In the genomic region with DNA sequence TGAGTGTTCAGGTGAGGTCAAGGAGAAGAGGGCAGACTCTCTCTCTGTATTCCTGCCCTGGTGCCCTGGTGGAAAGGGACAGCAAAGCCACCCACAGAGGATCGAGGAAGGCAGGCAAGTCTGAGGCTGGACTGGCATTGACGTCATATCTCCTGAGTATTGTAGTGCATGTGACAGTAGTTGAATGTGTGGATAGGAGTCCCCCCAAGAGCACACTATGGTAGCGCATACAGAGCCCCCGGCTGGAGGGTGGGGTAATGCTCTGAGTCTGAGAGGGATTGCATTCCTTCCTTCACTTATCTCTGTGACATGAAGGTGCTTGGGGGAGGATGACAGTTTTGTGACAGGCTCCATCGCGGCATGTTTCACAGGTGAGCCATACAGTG, we compare ENCODE assay signal across 22 mouse cellular contexts. TPM values are rescaled to one million over a fixed set of nuclear protein-coding genes. Genes with fewer than 3 reads are reported as not detected.
A peak's percentile ranks its signal among the peaks of the same experiment; 100 is the strongest.
DNase-seq lines count a peak whose midpoint lies in the region; ATAC-seq lines count a peak whose summit lies in the region.
"Had no signal": no experiment of that assay in that cellular context is flagged by ENCODE, and none has a peak within 500 bp of the region (broad histone marks: within the 10 kb centered on the region; RNA-seq: fewer than 3 reads in every experiment).

No protein-coding gene starts in this region.

- H3K36me3 ChIP-seq in embryonic facial prominence, embryonic 11.5 days (replicated peaks; ENCODE audit: control insufficient read depth, insufficient read depth, low read depth, low read length): no peaks in the 10 kb centered on the region
- H3K36me3 ChIP-seq in embryonic facial prominence, embryonic 10.5 days (replicated peaks): no peaks in the 10 kb centered on the region
- no peaks in the 10 kb centered on the region for H3K36me3 ChIP-seq in heart, embryonic 15.5 days
- no peaks in the 10 kb centered on the region for H3K36me3 ChIP-seq in lung, embryonic 16.5 days (ENCODE audit: control insufficient read depth, insufficient read depth, low read length)
- H3K36me3 ChIP-seq in stomach, embryonic 16.5 days (ENCODE audit: control insufficient read depth, insufficient read depth, low read length): no peaks in the 10 kb centered on the region
- H3K36me3 ChIP-seq: embryonic facial prominence, embryonic 12.5 days; midbrain, embryonic 10.5 days had no signal

- intact Hi-C loops in heart, postnatal 25 days (cut with DNase I): no loop called here

- H3K4me1 ChIP-seq in embryonic facial prominence, embryonic 11.5 days (ENCODE audit: control insufficient read depth, insufficient read depth, low read length): no peaks in the 10 kb centered on the region
- peaks cover 14% of the 10 kb centered on the region for H3K4me1 ChIP-seq in embryonic facial prominence, embryonic 10.5 days
- peaks cover 3% of the 10 kb centered on the region; the same call in 1 of the 2 replicates for H3K4me1 ChIP-seq in heart, embryonic 15.5 days (replicated peaks)
- no peaks in the 10 kb centered on the region; the same call in 1 of the 2 replicates for H3K4me1 ChIP-seq in lung, embryonic 16.5 days (replicated peaks; ENCODE audit: control insufficient read depth, insufficient read depth, low read length)
- H3K4me1 ChIP-seq in stomach, embryonic 16.5 days (ENCODE audit: control insufficient read depth, insufficient read depth, low read length): no peaks in the 10 kb centered on the region
- H3K4me1 ChIP-seq: embryonic facial prominence, embryonic 12.5 days; forebrain, embryonic 13.5 days had no signal

- ATAC-seq in embryonic facial prominence, embryonic 11.5 days (replicated peaks; ENCODE audit: insufficient number of reproducible peaks, low FRiP score, low TSS enrichment, low read depth): 0 out of 2 replicates have a peak, but pooled peaks have one; percentile 34
- 0 out of 2 replicates have a peak, but pooled peaks have one; percentile 39 for ATAC-seq in heart, embryonic 15.5 days (replicated peaks; ENCODE audit: insufficient number of reproducible peaks, insufficient read depth, low FRiP score, low read depth)
- ATAC-seq in lung, embryonic 16.5 days (ENCODE audit: low read depth): peak; percentile 26; the same call in 1 of the 2 replicates
- peak; percentile 37; the same call in 1 of the 2 replicates for ATAC-seq in stomach, embryonic 16.5 days (ENCODE audit: insufficient read depth, low FRiP score)
- ATAC-seq: activated CD4-positive, CD25-positive, alpha-beta regulatory T cell, adult 4 months; forebrain, embryonic 13.5 days; Patski had no signal

- no peaks in the 10 kb centered on the region for H3K9me3 ChIP-seq in embryonic facial prominence, embryonic 11.5 days (replicated peaks; ENCODE audit: control insufficient read depth, low read length)
- no peaks in the 10 kb centered on the region for H3K9me3 ChIP-seq in embryonic facial prominence, embryonic 10.5 days
- H3K9me3 ChIP-seq in heart, embryonic 15.5 days (replicated peaks): no peaks in the 10 kb centered on the region
- H3K9me3 ChIP-seq in lung, embryonic 16.5 days (ENCODE audit: control insufficient read depth, low read length): no peaks in the 10 kb centered on the region
- H3K9me3 ChIP-seq in stomach, embryonic 16.5 days (replicated peaks; ENCODE audit: control insufficient read depth, low read length): no peaks in the 10 kb centered on the region
- H3K9me3 ChIP-seq: embryonic facial prominence, embryonic 12.5 days; forebrain, embryonic 13.5 days; midbrain, embryonic 10.5 days had no signal

- no peak overlapping the region for H3K27ac ChIP-seq in embryonic facial prominence, embryonic 11.5 days (replicated peaks; ENCODE audit: low read depth, low read length)
- H3K27ac ChIP-seq in embryonic facial prominence, embryonic 10.5 days (replicated peaks): no peak overlapping the region
- no peak overlapping the region for H3K27ac ChIP-seq in heart, embryonic 15.5 days
- H3K27ac ChIP-seq in lung, embryonic 16.5 days (ENCODE audit: low read length): no peak overlapping the region
- no peak overlapping the region for H3K27ac ChIP-seq in stomach, embryonic 16.5 days (ENCODE audit: low read length)
- H3K27ac ChIP-seq: embryonic facial prominence, embryonic 12.5 days; forebrain, embryonic 13.5 days; hindbrain, embryonic 14.5 days; liver, embryonic 14.5 days; macrophage; midbrain, embryonic 10.5 days had no signal

- H3K4me3 ChIP-seq in embryonic facial prominence, embryonic 11.5 days (ENCODE audit: low read depth, low read length): no peak overlapping the region
- H3K4me3 ChIP-seq in embryonic facial prominence, embryonic 10.5 days: no peak overlapping the region
- H3K4me3 ChIP-seq in heart, embryonic 15.5 days: no peak overlapping the region
- H3K4me3 ChIP-seq in lung, embryonic 16.5 days (ENCODE audit: low read length): no peak overlapping the region
- H3K4me3 ChIP-seq in stomach, embryonic 16.5 days (replicated peaks; ENCODE audit: low read length): no peak overlapping the region
- H3K4me3 ChIP-seq: embryonic facial prominence, embryonic 12.5 days; erythroblast, embryonic 14.5 days; forebrain, embryonic 13.5 days; midbrain, embryonic 10.5 days had no signal

- WGBS in embryonic facial prominence, embryonic 11.5 days: 37% methylated on average over 6 of the region's 6 CpGs
- WGBS in embryonic facial prominence, embryonic 10.5 days: 41% methylated on average over 6 of the region's 6 CpGs
- 23% methylated on average over 6 of the region's 6 CpGs for WGBS in heart, embryonic 15.5 days
- 24% methylated on average over 6 of the region's 6 CpGs for WGBS in lung, embryonic 16.5 days
- 27% methylated on average over 6 of the region's 6 CpGs for WGBS in stomach, embryonic 16.5 days

- H3K27me3 ChIP-seq in embryonic facial prominence, embryonic 11.5 days (ENCODE audit: control insufficient read depth, insufficient read depth, low read length): no peaks in the 10 kb centered on the region
- H3K27me3 ChIP-seq in embryonic facial prominence, embryonic 10.5 days (replicated peaks; ENCODE audit: low read depth, poor library complexity, severe bottlenecking): no peaks in the 10 kb centered on the region
- H3K27me3 ChIP-seq in heart, embryonic 15.5 days: no peaks in the 10 kb centered on the region
- no peaks in the 10 kb centered on the region for H3K27me3 ChIP-seq in lung, embryonic 16.5 days (ENCODE audit: control insufficient read depth, insufficient read depth, low read depth, low read length)
- H3K27me3 ChIP-seq in stomach, embryonic 16.5 days (ENCODE audit: control insufficient read depth, insufficient read depth, low read length): no peaks in the 10 kb centered on the region
- H3K27me3 ChIP-seq: embryonic facial prominence, embryonic 12.5 days; forebrain, embryonic 13.5 days; Patski had no signal

- no peak for DNase-seq in embryonic facial prominence, embryonic 11.5 days (ENCODE audit: low spot score)
- DNase-seq in embryonic facial prominence, embryonic 10.5 days (ENCODE audit: low spot score): no peak
- no peak for DNase-seq in heart, postnatal 25 days (ENCODE audit: low spot score)
- no peak for DNase-seq in lung, postnatal 36 days
- DNase-seq in ovary, postnatal 14 days (ENCODE audit: low spot score): no peak
- DNase-seq: adrenal gland, postnatal 10 days; cerebellum, adult 9-10 months; kidney, adult 8-10 months; kidney, postnatal 25 days; right cerebral cortex, postnatal 25 days had no signal

- no peak overlapping the region for H3K9ac ChIP-seq in embryonic facial prominence, embryonic 11.5 days (replicated peaks; ENCODE audit: low read length)
- no peak overlapping the region for H3K9ac ChIP-seq in heart, embryonic 15.5 days
- no peak overlapping the region for H3K9ac ChIP-seq in lung, embryonic 16.5 days (ENCODE audit: low read length)
- H3K9ac ChIP-seq in stomach, embryonic 16.5 days (ENCODE audit: low read length): no peak overlapping the region
- H3K9ac ChIP-seq: embryonic facial prominence, embryonic 12.5 days; forebrain, embryonic 13.5 days; hindbrain, embryonic 14.5 days; liver, embryonic 14.5 days had no signal

- no peak overlapping the region for H3K4me2 ChIP-seq in embryonic facial prominence, embryonic 11.5 days (ENCODE audit: low read depth, low read length)
- H3K4me2 ChIP-seq in heart, embryonic 15.5 days: no peak overlapping the region
- no peak overlapping the region for H3K4me2 ChIP-seq in lung, embryonic 16.5 days (ENCODE audit: low read depth, low read length)
- H3K4me2 ChIP-seq in stomach, embryonic 16.5 days (ENCODE audit: low read depth, low read length): no peak overlapping the region
- H3K4me2 ChIP-seq: embryonic facial prominence, embryonic 12.5 days; forebrain, embryonic 13.5 days; hindbrain, embryonic 14.5 days had no signal

RNA-seq across cellular contexts. Expression of a gene that starts 6.6 kb away (rescaled TPM):
- polyA plus RNA-seq in embryonic facial prominence, embryonic 11.5 days (2014; fragmentation: Nextera tagmentation; extraction: Ambion mirVana): 4.0 and 4.6 TPM in 2 replicates
- polyA plus RNA-seq in embryonic facial prominence, embryonic 10.5 days (2016; fragmentation: Nextera tagmentation; extraction: Ambion mirVana): 3.0 and 3.1 TPM in 2 replicates
- polyA plus RNA-seq in heart, embryonic 15.5 days (2015; fragmentation: Nextera tagmentation; extraction: Ambion mirVana): 10.5 and 14.0 TPM in 2 replicates
- total RNA-seq in heart, postnatal 25 days (2021): 1 to 10 TPM; 7.4 to 8.6 TPM
- 6.8 and 7.4 TPM in 2 replicates for polyA plus RNA-seq in lung, embryonic 16.5 days (2015; fragmentation: Nextera tagmentation; extraction: Ambion mirVana)
- polyA plus RNA-seq in stomach, embryonic 16.5 days (2015; fragmentation: Nextera tagmentation; extraction: Ambion mirVana): 11.1 and 12.2 TPM in 2 replicates

RNA-seq across cellular contexts. Expression of a gene that starts 14.4 kb away (rescaled TPM):
- polyA plus RNA-seq in embryonic facial prominence, embryonic 11.5 days (2014; fragmentation: Nextera tagmentation; extraction: Ambion mirVana): 0.66 and 1.6 TPM in 2 replicates
- 0.58 and 1.1 TPM in 2 replicates for polyA plus RNA-seq in embryonic facial prominence, embryonic 10.5 days (2016; fragmentation: Nextera tagmentation; extraction: Ambion mirVana)
- polyA plus RNA-seq in heart, embryonic 15.5 days (2015; fragmentation: Nextera tagmentation; extraction: Ambion mirVana): 1.7 and 2.1 TPM in 2 replicates
- under 1 TPM; 0.75 to 0.86 TPM for total RNA-seq in heart, postnatal 25 days (2021)
- 0.95 and 1.1 TPM in 2 replicates for polyA plus RNA-seq in lung, embryonic 16.5 days (2015; fragmentation: Nextera tagmentation; extraction: Ambion mirVana)
- polyA plus RNA-seq in stomach, embryonic 16.5 days (2015; fragmentation: Nextera tagmentation; extraction: Ambion mirVana): 0.84 and 1.3 TPM in 2 replicates
